Mouse (Mus musculus) spleen, adult 2 months (tissue): ENCODE measurements around the gene Aebp1. TPM values are rescaled to one million over a fixed set of nuclear protein-coding genes. Genes with fewer than 3 reads are reported as not detected.
A peak's percentile ranks its signal among the peaks of the same experiment; 100 is the strongest.

Source experiments
- DNase-seq, 2 experiments: peaks; one replicate each; pipeline versions ENCODE4 v3.0.0 to v3.0.0-alpha.2; 2012 to 2021; ENCODE audit warnings: low spot score in 2 of 2, low read depth in 1 of 2
- H3K27ac ChIP-seq: fragments of 200-500 bp; 2 replicates; pipeline ENCODE4 v1.5.1; 2012; ENCODE audit warnings: low read length, inconsistent platforms; ENCODE audit not compliant: insufficient read depth
- H3K27me3 ChIP-seq: fragments of 200-500 bp; 2 replicates; pipeline ENCODE4 v1.6.1; 2012; ENCODE audit warnings: mild to moderate bottlenecking, moderate library complexity, low read length, inconsistent platforms; ENCODE audit not compliant: control insufficient read depth, insufficient read depth
- H3K36me3 ChIP-seq: fragments of 200-500 bp; 2 replicates; pipeline ENCODE4 v1.6.1; 2012; ENCODE audit warnings: mild to moderate bottlenecking, low read length, inconsistent platforms; ENCODE audit not compliant: control insufficient read depth, insufficient read depth
- H3K4me1 ChIP-seq: fragments of 200-500 bp; 2 replicates; pipeline ENCODE4 v1.6.1; 2011; ENCODE audit warnings: inconsistent platforms; ENCODE audit not compliant: control insufficient read depth, insufficient read depth, insufficient read length
- H3K4me3 ChIP-seq: fragments of 200-500 bp; 2 replicates; pipeline ENCODE4 v1.5.1; 2011; ENCODE audit warnings: mild to moderate bottlenecking, inconsistent platforms; ENCODE audit not compliant: insufficient read depth, insufficient read length; ENCODE audit errors: extremely low read depth
- CTCF ChIP-seq: fragments of 200-500 bp; IDR thresholded peaks from 2 replicates; pipeline ENCODE4 v1.5.1; 2011; ENCODE audit warnings: mild to moderate bottlenecking, inconsistent platforms; ENCODE audit not compliant: insufficient read depth, insufficient read length, insufficient replicate concordance; ENCODE audit errors: extremely low read depth
- POLR2A ChIP-seq: fragments of 200-500 bp; IDR thresholded peaks from 2 replicates; pipeline ENCODE4 v1.6.1; 2011; ENCODE audit warnings: low read depth, low read length, inconsistent platforms
- WGBS: fragments of 180-500 bp; shearing (Covaris S2); methylation state at CpG from one replicate; pipeline ENCODE4 v1.1.7; 2018; 5-methylcytosine and 5-hydroxymethylcytosine counted together
- polyA plus RNA-seq: library from polyadenylated mRNA; depleted of rRNA; stranded (reverse); fragments of >200 nt; gene quantifications from 2 replicates; pipeline ENCODE4 v1.2.3, GENCODE M21; 2012

Aebp1 gene
- polyA plus RNA-seq, 1 experiment, result 15.7 TPM

- Histone ChIP-seq H3K36me3 (peaks cover 21% of the 10 kb centered on the region), H3K4me1 (peaks cover 13% of the 10 kb centered on the region), H3K4me3 (no peak overlapping the region), H3K27me3 (no peaks in the 10 kb centered on the region), H3K27ac (peak overlapping the region; percentile 44; the same call in 1 of the 2 replicates)
- 46% methylated on average over 9 of the region's 9 CpGs for WGBS
- TF ChIP-seq POLR2A (no peak), CTCF (no peak)
- peak in 1 of 2 experiments; percentile 22 for DNase-seq
These were observed 27.2 kb upstream of the Aebp1 start for GRCm38 (mm10) chr11:5834506-5834905.

GRCm38 (mm10) chr11:5835057-5835456 lies 26.7 kb upstream of the Aebp1 start:
- Histone ChIP-seq H3K36me3 (peaks cover 19% of the 10 kb centered on the region), H3K27me3 (no peaks in the 10 kb centered on the region), H3K4me3 (no peak overlapping the region), H3K4me1 (peaks cover 9% of the 10 kb centered on the region), H3K27ac (peak overlapping the region; percentile 44; the same call in 1 of the 2 replicates)
- DNase-seq, result no peak
- WGBS, result 67% methylated on average over 7 of the region's 7 CpGs
- TF ChIP-seq CTCF, result no peak
- TF ChIP-seq POLR2A, result no peak

GRCm38 (mm10) chr11:5836126-5836525 lies 25.6 kb upstream of the Aebp1 start:
- no peak for TF ChIP-seq POLR2A
- no peak for TF ChIP-seq CTCF
- Histone ChIP-seq H3K27me3 (no peaks in the 10 kb centered on the region), H3K36me3 (peaks cover 14% of the 10 kb centered on the region), H3K4me1 (peaks cover 7% of the 10 kb centered on the region; the same call in 1 of the 2 replicates), H3K4me3 (no peak overlapping the region), H3K27ac (no peak overlapping the region)
- 57% methylated on average over 1 of the region's 1 CpGs for WGBS
- no peak for DNase-seq

GRCm38 (mm10) chr11:5837251-5838246 lies 24.2 kb upstream of the Aebp1 start, which contains the start of gene Polm:
Polm (minus strand) TSS chr11:5838016.
- 1% methylated on average over 63 of the region's 63 CpGs for WGBS
- H3K27ac ChIP-seq, result peak within 1 kb of the TSS; percentile 89
- H3K4me1 ChIP-seq, result peaks cover 7% of the 10 kb centered on the region; the same call in 1 of the 2 replicates
- H3K27me3 ChIP-seq, result no peaks in the 10 kb centered on the region
- peak; percentile 21; the same call in 1 of the 2 replicates for TF ChIP-seq CTCF
- peak; percentile 35; the same call in 1 of the 2 replicates for TF ChIP-seq POLR2A
- peak within 1 kb of the TSS; percentile 82 for H3K4me3 ChIP-seq
- peak; percentile 79 to 87 for DNase-seq
- H3K36me3 ChIP-seq, result peaks cover 9% of the 10 kb centered on the region

GRCm38 (mm10) chr11:5840346-5840745 lies 21.4 kb upstream of the Aebp1 start:
- WGBS, result 90% methylated on average over 7 of the region's 7 CpGs
- H3K4me3 ChIP-seq, result no peak overlapping the region

GRCm38 (mm10) chr11:5841751-5842150 lies 20.0 kb upstream of the Aebp1 start:
- TF ChIP-seq POLR2A (no peak), CTCF (no peak)
- Histone ChIP-seq H3K27ac (no peak overlapping the region), H3K27me3 (no peaks in the 10 kb centered on the region), H3K4me3 (no peak overlapping the region), H3K4me1 (no peaks in the 10 kb centered on the region), H3K36me3 (no peaks in the 10 kb centered on the region)
- WGBS, result 97% methylated on average over 2 of the region's 2 CpGs
- no peak for DNase-seq

More at GRCm38 (mm10) chr11:5840346-5840745, 21.4 kb upstream of the Aebp1 start:
- no peaks in the 10 kb centered on the region for H3K27me3 ChIP-seq
- H3K4me1 ChIP-seq, result peaks cover 3% of the 10 kb centered on the region; the same call in 1 of the 2 replicates
- no peak overlapping the region for H3K27ac ChIP-seq
- DNase-seq, result no peak
- TF ChIP-seq CTCF, result no peak
- no peak for TF ChIP-seq POLR2A
- H3K36me3 ChIP-seq, result peaks cover 1% of the 10 kb centered on the region

- no peaks in the 10 kb centered on the region for H3K36me3 ChIP-seq
- no peaks in the 10 kb centered on the region for H3K4me1 ChIP-seq
- DNase-seq, result no peak
- no peak overlapping the region for H3K4me3 ChIP-seq
- TF ChIP-seq CTCF, result no peak
- TF ChIP-seq POLR2A, result no peak
- no peaks in the 10 kb centered on the region for H3K27me3 ChIP-seq
- WGBS, result 82% methylated on average over 3 of the region's 3 CpGs
- H3K27ac ChIP-seq, result no peak overlapping the region
These were observed 18.6 kb upstream of the Aebp1 start for GRCm38 (mm10) chr11:5843131-5843530.
